In the genomic region with DNA sequence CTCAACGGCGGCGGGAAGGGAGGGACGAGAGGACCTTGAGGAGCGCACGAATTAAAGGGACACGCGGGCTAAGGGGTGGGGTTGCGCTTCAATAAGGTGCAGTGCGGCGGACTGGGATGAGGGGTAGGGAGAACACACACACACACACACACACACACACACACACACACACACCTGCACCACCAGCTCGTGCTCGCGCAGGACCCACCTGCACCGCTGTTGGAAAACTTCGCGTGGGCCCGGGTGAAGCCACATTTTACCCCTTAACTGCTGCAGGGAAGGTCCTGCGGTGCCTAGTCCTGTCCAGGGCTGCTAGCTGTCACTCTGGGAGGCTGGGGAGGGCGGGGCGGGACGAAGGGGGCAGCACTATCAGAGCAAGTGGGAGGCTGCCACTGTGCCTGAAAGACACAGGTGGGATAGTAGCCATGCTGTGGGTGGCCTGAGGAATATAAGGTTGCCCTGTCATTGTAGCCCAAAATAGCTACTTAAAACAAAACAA, we compare ENCODE assay signal across 7 mouse cellular contexts. TPM values are rescaled to one million over a fixed set of nuclear protein-coding genes. Genes with fewer than 3 reads are reported as not detected.
A peak's percentile ranks its signal among the peaks of the same experiment; 100 is the strongest.
DNase-seq lines count a peak whose midpoint lies in the region; ATAC-seq and TF ChIP-seq lines count a peak whose summit lies in the region.

A gene (minus strand): TSS at position 321 of the 499 bp plus-strand sequence.

- H3K4me2 ChIP-seq in lung, postnatal 0 days (replicated peaks; ENCODE audit: low read depth, low read length): peak within 1 kb of the TSS; percentile 75
- H3K4me2 ChIP-seq in limb, embryonic 11.5 days (ENCODE audit: low read depth, severe bottlenecking): peak within 1 kb of the TSS; percentile 69
- peak within 1 kb of the TSS; percentile 79 for H3K4me2 ChIP-seq in neural tube, embryonic 15.5 days

- no peak for DNase-seq in lung, postnatal 0 days (ENCODE audit: low spot score)
- DNase-seq in lung, postnatal 25 days (ENCODE audit: low spot score): no peak
- DNase-seq in embryonic facial prominence, embryonic 10.5 days (ENCODE audit: low spot score): no peak
- no peak for DNase-seq in heart, postnatal 10 days
- no peak for DNase-seq in limb, embryonic 11.5 days (ENCODE audit: low spot score)
- no peak for DNase-seq in ovary, postnatal 14 days (ENCODE audit: low spot score)

- peak; percentile 48 for ATAC-seq in lung, postnatal 0 days
- no peak; the same call in 1 of the 2 replicates for ATAC-seq in limb, embryonic 11.5 days (ENCODE audit: insufficient number of reproducible peaks, low FRiP score, low TSS enrichment, low read depth)
- ATAC-seq in neural tube, embryonic 15.5 days (ENCODE audit: low FRiP score): peak; percentile 60

- peak within 1 kb of the TSS; percentile 65 for H3K9ac ChIP-seq in lung, postnatal 0 days (replicated peaks; ENCODE audit: low read depth)
- peak within 1 kb of the TSS; percentile 89 for H3K9ac ChIP-seq in limb, embryonic 11.5 days (ENCODE audit: low read length)
- H3K9ac ChIP-seq in neural tube, embryonic 15.5 days (replicated peaks): peak within 1 kb of the TSS; percentile 80

- peak within 1 kb of the TSS; percentile 84 for H3K4me3 ChIP-seq in lung, postnatal 0 days (ENCODE audit: low read depth, low read length)
- peak within 1 kb of the TSS; percentile 74 for H3K4me3 ChIP-seq in embryonic facial prominence, embryonic 10.5 days
- H3K4me3 ChIP-seq in limb, embryonic 11.5 days (ENCODE audit: low read depth, low read length): peak within 1 kb of the TSS; percentile 58
- peak within 1 kb of the TSS; percentile 77 for H3K4me3 ChIP-seq in neural tube, embryonic 15.5 days (replicated peaks)

- intact Hi-C loops in heart, postnatal 10 days (cut with DNase I): loop anchor here (5.0 kb wide), 1 partner anchor 562 kb away; a partner anchor contains a TSS

- H3K4me1 ChIP-seq in lung, postnatal 0 days (ENCODE audit: insufficient read depth, low read depth, low read length): no peaks in the 10 kb centered on the region
- H3K4me1 ChIP-seq in embryonic facial prominence, embryonic 10.5 days: peaks cover 3% of the 10 kb centered on the region; the same call in 1 of the 2 replicates
- no peaks in the 10 kb centered on the region for H3K4me1 ChIP-seq in limb, embryonic 11.5 days (ENCODE audit: control insufficient read depth, insufficient read depth, low read length)
- H3K4me1 ChIP-seq in neural tube, embryonic 15.5 days: peaks cover 9% of the 10 kb centered on the region

- H3K9me3 ChIP-seq in lung, postnatal 0 days (ENCODE audit: low read length): no peaks in the 10 kb centered on the region
- no peaks in the 10 kb centered on the region; the same call in 1 of the 2 replicates for H3K9me3 ChIP-seq in embryonic facial prominence, embryonic 10.5 days
- no peaks in the 10 kb centered on the region for H3K9me3 ChIP-seq in limb, embryonic 11.5 days (ENCODE audit: control insufficient read depth, low read length)
- H3K9me3 ChIP-seq in neural tube, embryonic 15.5 days (replicated peaks): no peaks in the 10 kb centered on the region

- no peak for TF ChIP-seq CTCF in lung, postnatal 0 days (IDR thresholded peaks at IDR 0.05)

- WGBS in lung, postnatal 0 days: under 1% methylated on average over 19 of the region's 22 CpGs
- WGBS in embryonic facial prominence, embryonic 10.5 days: under 1% methylated on average over 19 of the region's 22 CpGs
- WGBS in limb, embryonic 11.5 days: 1% methylated on average over 17 of the region's 22 CpGs
- 5% methylated on average over 17 of the region's 22 CpGs for WGBS in neural tube, embryonic 15.5 days

- peak within 1 kb of the TSS; percentile 85 for H3K27ac ChIP-seq in lung, postnatal 0 days (ENCODE audit: low read length)
- H3K27ac ChIP-seq in embryonic facial prominence, embryonic 10.5 days (replicated peaks): peak within 1 kb of the TSS; percentile 90
- H3K27ac ChIP-seq in limb, embryonic 11.5 days (replicated peaks; ENCODE audit: low read depth, low read length): peak within 1 kb of the TSS; percentile 36; the same call in 1 of the 2 replicates
- peak within 1 kb of the TSS; percentile 83 for H3K27ac ChIP-seq in neural tube, embryonic 15.5 days (replicated peaks)

- H3K27me3 ChIP-seq in lung, postnatal 0 days (replicated peaks; ENCODE audit: insufficient read depth, low read length): no peaks in the 10 kb centered on the region
- H3K27me3 ChIP-seq in embryonic facial prominence, embryonic 10.5 days (replicated peaks; ENCODE audit: low read depth, poor library complexity, severe bottlenecking): no peaks in the 10 kb centered on the region
- H3K27me3 ChIP-seq in limb, embryonic 11.5 days (ENCODE audit: control insufficient read depth, insufficient read depth, low read length): no peaks in the 10 kb centered on the region
- no peaks in the 10 kb centered on the region for H3K27me3 ChIP-seq in neural tube, embryonic 15.5 days (replicated peaks)

- no peaks in the 10 kb centered on the region for H3K36me3 ChIP-seq in lung, postnatal 0 days (ENCODE audit: insufficient read depth, low read length)
- H3K36me3 ChIP-seq in embryonic facial prominence, embryonic 10.5 days (replicated peaks): no peaks in the 10 kb centered on the region
- no peaks in the 10 kb centered on the region for H3K36me3 ChIP-seq in limb, embryonic 11.5 days (ENCODE audit: control insufficient read depth, insufficient read depth, low read length)
- no peaks in the 10 kb centered on the region for H3K36me3 ChIP-seq in neural tube, embryonic 15.5 days

- TF ChIP-seq EP300 in lung, postnatal 0 days (IDR thresholded peaks at IDR 0.05): no peak

RNA-seq across cellular contexts. Expression of the gene that starts here (rescaled TPM):
- polyA plus RNA-seq in lung, postnatal 0 days (2015; fragmentation: Nextera tagmentation; extraction: Ambion mirVana): 69.7 and 71.5 TPM in 2 replicates
- 45.3 and 48.2 TPM in 2 replicates for polyA plus RNA-seq in embryonic facial prominence, embryonic 10.5 days (2016; fragmentation: Nextera tagmentation; extraction: Ambion mirVana)
- total RNA-seq in heart, postnatal 10 days (2021): 10 to 100 TPM; 32.3 to 33.8 TPM
- 41.9 and 44.2 TPM in 2 replicates for polyA plus RNA-seq in limb, embryonic 11.5 days (2014; fragmentation: Nextera tagmentation; extraction: Ambion mirVana)
- 135 and 162 TPM in 2 replicates for polyA plus RNA-seq in neural tube, embryonic 15.5 days (2015; fragmentation: Nextera tagmentation; extraction: Ambion mirVana)

Comparison
In these comparisons a context has a peak if more than half of its experiments do, and no peak if none do; other contexts are left out.
1. H3K27ac ChIP-seq: peak in every context shown above with its lines; median percentile 90 in embryonic facial prominence, embryonic 10.5 days; 85 in lung, postnatal 0 days; 83 in neural tube, embryonic 15.5 days; 36 in limb, embryonic 11.5 days.